Mouse (Mus musculus) cerebellum, adult (tissue): ENCODE measurements around the gene Marf1.
"Not testable (repeated sequence)": the region's sequence is repeated elsewhere in the genome, so short reads cannot be mapped to it uniquely, and the experiment has no call there.

Experiments used
- ATAC-seq: cut with Nextera tagmentation; 2 replicates; pipeline ENCODE4 v1.9.2; 2017; ENCODE audit warnings: mild to moderate bottlenecking, moderate library complexity, mixed read lengths; ENCODE audit not compliant: insufficient number of reproducible peaks, low FRiP score, low TSS enrichment

Gene Marf1

GRCm38 (mm10) chr16:14070471-14071169 lies 92.5 kb downstream of the Marf1 start:
- no peak for ATAC-seq

GRCm38 (mm10) chr16:14068701-14069100 lies 94.5 kb downstream of the Marf1 start:
- ATAC-seq, result not testable (repeated sequence)

GRCm38 (mm10) chr16:14066571-14066970 lies 96.6 kb downstream of the Marf1 start:
- not testable (repeated sequence) for ATAC-seq

DNA sequence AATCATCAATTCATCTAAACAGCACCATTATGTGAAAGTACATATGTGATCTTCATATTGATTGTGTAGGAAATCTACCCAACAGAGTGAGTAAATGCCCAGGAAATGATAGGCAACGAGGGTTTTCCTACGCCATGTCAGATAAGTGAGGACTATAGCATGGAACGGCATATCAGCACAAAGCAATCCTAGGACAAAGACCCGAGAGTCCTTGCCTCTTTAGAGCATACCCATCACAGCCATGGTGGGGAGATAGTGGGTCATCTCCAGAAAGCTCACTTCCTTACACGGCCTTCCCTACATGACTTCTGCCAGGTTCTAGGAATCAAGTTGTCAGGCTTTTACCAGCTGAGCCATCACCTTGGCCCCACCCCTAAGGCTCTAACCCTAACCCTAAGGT lies 103.3 kb downstream of the Marf1 start:
- ATAC-seq, result no peak
